In genomic region chr6:86526032-86526960, GRCm38 (mm10) we compare ENCODE assay signal across 7 mouse cellular contexts. TPM values are rescaled to one million over a fixed set of nuclear protein-coding genes. Genes with fewer than 3 reads are reported as not detected.
DNase-seq lines count a peak whose midpoint lies in the region; ATAC-seq lines count a peak whose summit lies in the region.

Gene Pcbp1 (minus strand): TSS chr6:86526321.

- peaks cover 3% of the 10 kb centered on the region for H3K36me3 ChIP-seq in intestine, embryonic 16.5 days (ENCODE audit: control insufficient read depth, insufficient read depth, low read length)
- 0 out of 2 replicates have a peak, but pooled peaks cover 2% of the 10 kb centered on the region for H3K36me3 ChIP-seq in midbrain, embryonic 11.5 days (ENCODE audit: control insufficient read depth, insufficient read depth, low read length)

- peaks cover 8% of the 10 kb centered on the region; the same call in 1 of the 2 replicates for H3K4me1 ChIP-seq in intestine, embryonic 16.5 days (ENCODE audit: control insufficient read depth, insufficient read depth, low read length)
- H3K4me1 ChIP-seq in midbrain, embryonic 11.5 days (ENCODE audit: control insufficient read depth, insufficient read depth, low read length): peaks cover 18% of the 10 kb centered on the region

- H3K4me2 ChIP-seq in intestine, embryonic 16.5 days (ENCODE audit: low read depth, low read length): peak within 1 kb of the TSS; percentile 83
- H3K4me2 ChIP-seq in midbrain, embryonic 11.5 days: peak within 1 kb of the TSS; percentile 71

- peak; percentile 82 for ATAC-seq in intestine, embryonic 16.5 days
- peak; percentile 88 for ATAC-seq in midbrain, embryonic 11.5 days (ENCODE audit: low FRiP score)

- intact Hi-C loops in left cerebral cortex, postnatal 36 days (cut with DNase I): loop anchor here (1.0 to 5.0 kb wide), 4 partner anchors 39 to 141 kb away; partner anchors contain the start of gene Mxd1

- H3K4me3 ChIP-seq in intestine, embryonic 16.5 days (ENCODE audit: low read length): peak within 1 kb of the TSS; percentile 94
- H3K4me3 ChIP-seq in midbrain, embryonic 11.5 days (ENCODE audit: low read depth, low read length): peak within 1 kb of the TSS; percentile 98

- H3K27ac ChIP-seq in intestine, embryonic 16.5 days (ENCODE audit: low read length): peak within 1 kb of the TSS; percentile 100
- peak within 1 kb of the TSS; percentile 99 for H3K27ac ChIP-seq in midbrain, embryonic 11.5 days (ENCODE audit: low read depth, low read length)

- peak within 1 kb of the TSS; percentile 99 for H3K9ac ChIP-seq in intestine, embryonic 16.5 days (ENCODE audit: low read depth, low read length)
- peak within 1 kb of the TSS; percentile 99 for H3K9ac ChIP-seq in midbrain, embryonic 11.5 days (ENCODE audit: low read length)

- peak; percentile 98 for DNase-seq in adrenal gland, adult 2 months
- peak; percentile 93 for DNase-seq in embryo, embryonic 11.5 days (ENCODE audit: low read depth, low spot score)
- peak; percentile 99 to 100 for DNase-seq in gastrocnemius, postnatal 4 days (ENCODE audit: low spot score in 2 of 2)
- DNase-seq in left cerebral cortex, postnatal 36 days (ENCODE audit: low spot score in 2 of 2): peak; percentile 96 to 98
- DNase-seq in midbrain, embryonic 11.5 days (ENCODE audit: low spot score, missing footprints): peak; percentile 100
- peak; percentile 97 for DNase-seq in skeletal muscle tissue, adult 2 months (ENCODE audit: low read depth, low spot score)

- H3K9me3 ChIP-seq in intestine, embryonic 16.5 days (ENCODE audit: control insufficient read depth, low read length): no peaks in the 10 kb centered on the region
- H3K9me3 ChIP-seq in midbrain, embryonic 11.5 days (ENCODE audit: control insufficient read depth, low read length): no peaks in the 10 kb centered on the region

- WGBS in intestine, embryonic 16.5 days: under 1% methylated on average over 108 of the region's 120 CpGs
- under 1% methylated on average over 90 of the region's 120 CpGs for WGBS in midbrain, embryonic 11.5 days

- no peaks in the 10 kb centered on the region for H3K27me3 ChIP-seq in intestine, embryonic 16.5 days (replicated peaks; ENCODE audit: control insufficient read depth, insufficient read depth, low read length)
- no peaks in the 10 kb centered on the region for H3K27me3 ChIP-seq in midbrain, embryonic 11.5 days (ENCODE audit: control insufficient read depth, insufficient read depth, low read length)

RNA-seq across cellular contexts. Expression of gene Pcbp1, which starts in this region (rescaled TPM):
- 100 to 1,000 TPM; 320 to 331 TPM for total RNA-seq in adrenal gland, adult 2 months (2021)
- 379 and 483 TPM in 2 replicates for polyA plus RNA-seq in adrenal gland, adult 2 months (2012; rRNA removed)
- total RNA-seq in gastrocnemius, postnatal 4 days (2021): 100 to 1,000 TPM; 235 to 247 TPM
- polyA plus RNA-seq in intestine, embryonic 16.5 days (2015; fragmentation: Nextera tagmentation; extraction: Ambion mirVana): 173 and 183 TPM in 2 replicates
- 100 to 1,000 TPM; 179 to 192 TPM for total RNA-seq in left cerebral cortex, postnatal 36 days (2021)
- polyA plus RNA-seq in midbrain, embryonic 11.5 days (2014; fragmentation: Nextera tagmentation; extraction: Ambion mirVana): 418 and 497 TPM in 2 replicates

Comparison
In these comparisons a context has a peak if more than half of its experiments do, and no peak if none do; other contexts are left out.
1. Peak in every context shown above with its lines: DNase-seq, ATAC-seq, H3K4me3 ChIP-seq and H3K27ac ChIP-seq.